Mouse (Mus musculus) CD4-positive, CD25-positive, alpha-beta regulatory T cell, adult 4 months (primary cell): ENCODE measurements at regions not wholly inside any gene's neighbourhood (a gene's known extent, or its start where the extent isn't known, plus 50 kb on each side); places are given as distances from the start of the nearest gene placed in this dataset.

ENCODE experiments used
- ATAC-seq: one replicate; pipeline ENCODE4 v1.8.0; 2017

GRCm38 (mm10) chr4:106244826-106245510 is 71.0 kb upstream of the Usp24 start:
- ATAC-seq = no peak

- no peak for ATAC-seq
Observed at GRCm38 (mm10) chr4:106246695-106247094, 69.3 kb upstream of the Usp24 start.

GRCm38 (mm10) chr4:106247398-106247797 is 68.6 kb upstream of the Usp24 start:
- no peak for ATAC-seq

- ATAC-seq = no peak
Observed at GRCm38 (mm10) chr4:106248272-106248671, 67.7 kb upstream of the Usp24 start.

GRCm38 (mm10) chr4:106249028-106249782 is 66.8 kb upstream of the Usp24 start:
- no peak for ATAC-seq

GRCm38 (mm10) chr4:106250048-106250447 is 66.0 kb upstream of the Usp24 start:
- ATAC-seq = no peak

GRCm38 (mm10) chr4:106251430-106251829 is 64.6 kb upstream of the Usp24 start:
- ATAC-seq = no peak

GRCm38 (mm10) chr4:106252946-106253345 is 63.1 kb upstream of the Usp24 start:
- no peak for ATAC-seq

- ATAC-seq = no peak
Observed at GRCm38 (mm10) chr4:106254761-106255475, 61.1 kb upstream of the Usp24 start.

GRCm38 (mm10) chr4:106255959-106256609 is 59.9 kb upstream of the Usp24 start:
- ATAC-seq = no peak

GRCm38 (mm10) chr4:106261404-106261803 is 54.6 kb upstream of the Usp24 start:
- no peak for ATAC-seq

- ATAC-seq = no peak
Observed at GRCm38 (mm10) chr4:106261901-106262560, 54.0 kb upstream of the Usp24 start.

- no peak for ATAC-seq
Observed at GRCm38 (mm10) chr4:106262751-106263725, 53.0 kb upstream of the Usp24 start.
